Mouse (Mus musculus) myocyte (in vitro differentiated cells): ENCODE data around the gene Gm29735. TPM values are rescaled to one million over a fixed set of nuclear protein-coding genes. Genes with fewer than 3 reads are reported as not detected.
"Not testable (repeated sequence)": the region's sequence is repeated elsewhere in the genome, so short reads cannot be mapped to it uniquely, and the experiment has no call there.

Experiments
- H3K27me3 ChIP-seq: one replicate; pipeline ENCODE4 v1.6.1; 2011; ENCODE audit not compliant: control insufficient read depth, insufficient read depth, insufficient read length
- H3K36me3 ChIP-seq: one replicate; pipeline ENCODE4 v1.6.1; 2011; ENCODE audit not compliant: control insufficient read depth, insufficient read depth
- H3K4me2 ChIP-seq: one replicate; pipeline ENCODE4 v1.6.1; 2011; ENCODE audit warnings: low read depth, control low read depth
- H3K4me3 ChIP-seq: one replicate; pipeline ENCODE4 v1.5.1; 2011; ENCODE audit warnings: mild to moderate bottlenecking, control low read depth, moderate library complexity
- H3K79me2 ChIP-seq: one replicate; pipeline ENCODE4 v1.6.1; 2011; ENCODE audit not compliant: control insufficient read depth, insufficient read depth
- H3ac ChIP-seq: one replicate; pipeline ENCODE4 v1.6.1; 2011; ENCODE audit not compliant: control insufficient read depth, insufficient read length
- CEBPB ChIP-seq: IDR thresholded peaks from 2 replicates; pipeline ENCODE4 v1.6.1; 2011; ENCODE audit warnings: mild to moderate bottlenecking, moderate library complexity; ENCODE audit not compliant: poor library complexity, insufficient read depth, severe bottlenecking
- E2F4 ChIP-seq: IDR thresholded peaks from one replicate; pipeline ENCODE4 v1.6.1; 2011; ENCODE audit warnings: mild to moderate bottlenecking, control low read depth, moderate library complexity; ENCODE audit not compliant: insufficient read depth
- MAX ChIP-seq: IDR thresholded peaks from one replicate; pipeline ENCODE4 v1.6.1; 2011; ENCODE audit warnings: low read depth, mild to moderate bottlenecking, control low read depth
- MYOD1 ChIP-seq, 3 experiments: IDR thresholded peaks; one replicate each; pipeline ENCODE4 v1.6.1; 2011; ENCODE audit warnings: control low read depth in 2 of 3, low read depth in 2 of 3, mild to moderate bottlenecking in 2 of 3, moderate library complexity in 1 of 3; ENCODE audit not compliant: insufficient read length in 2 of 3, control insufficient read depth in 1 of 3
- MYOG ChIP-seq, 3 experiments: IDR thresholded peaks; one replicate each; pipeline ENCODE4 v1.6.1; 2011; ENCODE audit warnings: control low read depth in 2 of 3, low read depth in 2 of 3, mild to moderate bottlenecking in 2 of 3; ENCODE audit not compliant: insufficient read length in 2 of 3, control insufficient read depth in 1 of 3, insufficient read depth in 1 of 3
- POLR2A ChIP-seq: IDR thresholded peaks from one replicate; pipeline ENCODE4 v1.6.1; 2011; ENCODE audit warnings: low read depth, mild to moderate bottlenecking, control low read depth, moderate library complexity; ENCODE audit not compliant: insufficient read length
- POLR2AphosphoS2 ChIP-seq: IDR thresholded peaks from one replicate; pipeline ENCODE4 v1.6.1; 2011; ENCODE audit warnings: low read depth, control low read depth; ENCODE audit not compliant: insufficient read length
- REST ChIP-seq: IDR thresholded peaks from one replicate; pipeline ENCODE4 v1.6.1; 2011; ENCODE audit warnings: mild to moderate bottlenecking, control low read depth, moderate library complexity; ENCODE audit not compliant: insufficient read depth, insufficient read length
- SRF ChIP-seq: IDR thresholded peaks from one replicate; pipeline ENCODE4 v1.6.1; 2011; ENCODE audit warnings: low read depth; ENCODE audit not compliant: control insufficient read depth, insufficient read length
- TCF12 ChIP-seq: IDR thresholded peaks from one replicate; pipeline ENCODE4 v1.6.1; 2011; ENCODE audit warnings: mild to moderate bottlenecking, control low read depth; ENCODE audit not compliant: poor library complexity, insufficient read depth, severe bottlenecking
- TCF3 ChIP-seq: IDR thresholded peaks from one replicate; pipeline ENCODE4 v1.6.1; 2011; ENCODE audit warnings: low read depth, control low read depth; ENCODE audit not compliant: insufficient read length
- USF1 ChIP-seq: IDR thresholded peaks from one replicate; pipeline ENCODE4 v1.6.1; 2011; ENCODE audit warnings: low read depth, mild to moderate bottlenecking, control low read depth, moderate library complexity
- polyA plus RNA-seq: library from polyadenylated mRNA; unstranded; fragments of >200 nt; fragmentation: generic; extraction: Trizol; gene quantifications from one replicate; pipeline ENCODE4 v1.2.1, GENCODE M21; 2012; ENCODE audit warnings: missing spikeins

Gene Gm29735
- polyA plus RNA-seq, result not detected

DNA sequence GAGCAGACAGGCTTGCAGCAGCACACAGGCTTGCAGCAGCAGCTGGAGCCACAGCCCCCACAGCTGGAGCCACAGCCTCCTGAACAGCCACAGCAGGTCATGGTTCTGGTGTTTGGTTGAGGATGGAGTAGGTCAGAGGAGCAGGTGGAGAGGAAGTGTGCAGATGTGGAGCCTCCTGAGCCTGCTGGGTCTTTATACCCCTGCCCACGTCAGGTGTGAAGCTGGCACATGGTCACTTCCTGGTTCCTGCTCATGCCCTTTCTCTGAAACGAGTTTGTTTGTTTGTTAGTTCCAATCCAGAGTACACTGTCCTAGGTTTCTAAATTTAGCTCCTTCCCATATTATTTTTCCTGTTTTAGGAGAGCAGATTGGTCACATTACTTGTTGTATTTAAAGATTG is at the start of gene Gm29735:
TSS of gene Gm29735 (minus strand) at position 101 of the 400 bp plus-strand sequence.
- not testable (repeated sequence) for H3K36me3 ChIP-seq, H3K4me2 ChIP-seq, H3K4me3 ChIP-seq, H3ac ChIP-seq, H3K79me2 ChIP-seq
- peaks cover 25% of the 10 kb centered on the region for H3K27me3 ChIP-seq

DNA sequence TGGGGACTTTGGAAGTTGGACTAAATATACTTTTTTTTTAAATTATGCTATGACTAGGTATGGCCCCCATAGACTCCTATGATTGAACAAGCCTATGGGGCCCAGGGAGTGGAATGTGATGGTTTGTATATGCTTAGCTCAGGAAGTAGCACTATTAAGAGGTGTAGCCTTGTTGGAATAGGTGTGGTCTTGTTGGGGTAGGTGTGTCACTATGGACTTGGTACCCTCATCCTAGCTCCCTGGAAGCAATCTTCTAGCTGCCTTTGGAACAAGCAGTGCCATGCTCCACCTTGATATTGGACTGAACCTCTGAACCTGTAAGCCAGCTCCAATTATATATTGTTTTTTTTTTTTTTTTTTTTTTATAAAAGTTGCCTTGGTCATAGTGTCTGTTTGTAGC is 48.6 kb upstream of the Gm29735 start:
- no peak overlapping the region for H3K4me3 ChIP-seq
- peaks cover 2% of the 10 kb centered on the region for H3K27me3 ChIP-seq
- H3K79me2 ChIP-seq, result no peaks in the 10 kb centered on the region
- no peaks in the 10 kb centered on the region for H3K36me3 ChIP-seq
- no peak for TF ChIP-seq TCF3
- no peak for TF ChIP-seq POLR2AphosphoS2
- TF ChIP-seq POLR2A, result no peak
- no peak for TF ChIP-seq MYOD1 (IDR thresholded peaks at IDR 0.05; ENCODE audit: control insufficient read depth in 1 of 3, insufficient read length in 2 of 3, low read depth in 2 of 3)
- TF ChIP-seq SRF, result no peak
- no peak for TF ChIP-seq MYOG (IDR thresholded peaks at IDR 0.05; ENCODE audit: control insufficient read depth in 1 of 3, insufficient read depth in 1 of 3, insufficient read length in 2 of 3, low read depth in 2 of 3)
- no peak for TF ChIP-seq TCF12
- TF ChIP-seq USF1, result no peak
- no peak overlapping the region for H3K4me2 ChIP-seq
- no peak overlapping the region for H3ac ChIP-seq

DNA sequence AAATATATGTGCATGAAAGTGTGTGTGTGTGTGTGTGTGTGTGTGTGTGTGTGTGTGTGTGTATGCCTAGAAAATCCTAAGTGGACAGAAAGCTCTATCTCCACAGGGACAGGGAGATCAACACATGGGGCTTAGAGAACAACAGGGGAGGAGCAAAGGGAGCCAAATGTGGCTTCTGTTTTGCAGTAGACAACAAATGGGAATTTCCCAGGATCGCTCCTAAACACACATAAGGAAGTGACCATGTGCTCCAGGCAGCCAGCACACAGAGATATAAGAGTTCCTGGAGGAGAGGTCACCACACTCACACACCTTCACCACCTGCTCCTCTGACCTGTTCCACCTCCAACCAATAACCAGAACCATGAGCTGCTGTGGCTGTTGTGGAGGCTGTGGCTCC is 44.2 kb upstream of the Gm29735 start, which contains the start of gene Krtap5-3:
TSS of gene Krtap5-3 (plus strand) at position 301 of the 400 bp plus-strand sequence.
- TF ChIP-seq POLR2AphosphoS2, result no peak
- no peak for TF ChIP-seq MAX
- no peak for TF ChIP-seq MYOD1 (IDR thresholded peaks at IDR 0.05; ENCODE audit: control insufficient read depth in 1 of 3, insufficient read length in 2 of 3, low read depth in 2 of 3)
- H3K4me2 ChIP-seq, result no peak within 1 kb of the TSS

DNA sequence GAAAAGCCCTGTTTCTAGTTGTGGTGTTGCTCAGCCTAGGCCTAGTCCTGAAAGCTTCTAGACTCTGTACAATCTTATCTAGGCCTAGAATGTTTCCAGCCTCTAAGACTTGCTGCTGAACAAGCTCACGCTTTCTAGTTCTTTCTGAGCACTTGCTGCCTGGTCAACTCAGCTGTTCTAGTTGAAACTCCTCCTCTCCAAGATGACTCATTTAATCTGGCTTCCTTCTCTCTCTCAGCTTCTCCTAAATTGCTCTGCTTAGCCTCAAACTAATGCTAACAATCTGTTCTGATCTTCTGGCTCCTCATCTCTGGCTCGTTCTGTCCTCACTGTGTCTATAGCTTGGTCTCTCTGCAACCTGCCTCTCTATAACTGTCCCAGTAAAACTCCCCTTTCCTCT is 41.8 kb upstream of the Gm29735 start:
- Histone ChIP-seq H3K79me2 (no peaks in the 10 kb centered on the region), H3ac (no peak overlapping the region), H3K27me3 (peaks cover 4% of the 10 kb centered on the region), H3K4me2 (no peak overlapping the region), H3K4me3 (no peak overlapping the region), H3K36me3 (no peaks in the 10 kb centered on the region)
- TF ChIP-seq MYOD1 (IDR thresholded peaks at IDR 0.05; ENCODE audit: control insufficient read depth in 1 of 3, insufficient read length in 2 of 3, low read depth in 2 of 3) (no peak), POLR2AphosphoS2 (no peak), MYOG (IDR thresholded peaks at IDR 0.05; ENCODE audit: control insufficient read depth in 1 of 3, insufficient read depth in 1 of 3, insufficient read length in 2 of 3, low read depth in 2 of 3) (no peak), MAX (no peak), SRF (no peak), TCF3 (no peak), E2F4 (no peak), USF1 (no peak), REST (no peak), CEBPB (no peak), TCF12 (no peak), POLR2A (no peak)

More for the DNA sequence above, 44.2 kb upstream of the Gm29735 start, which contains the start of gene Krtap5-3:
- no peak within 1 kb of the TSS for H3ac ChIP-seq
- H3K27me3 ChIP-seq, result peaks cover 4% of the 10 kb centered on the region
- no peaks in the 10 kb centered on the region for H3K36me3 ChIP-seq
- no peak within 1 kb of the TSS for H3K4me3 ChIP-seq
- no peaks in the 10 kb centered on the region for H3K79me2 ChIP-seq

DNA sequence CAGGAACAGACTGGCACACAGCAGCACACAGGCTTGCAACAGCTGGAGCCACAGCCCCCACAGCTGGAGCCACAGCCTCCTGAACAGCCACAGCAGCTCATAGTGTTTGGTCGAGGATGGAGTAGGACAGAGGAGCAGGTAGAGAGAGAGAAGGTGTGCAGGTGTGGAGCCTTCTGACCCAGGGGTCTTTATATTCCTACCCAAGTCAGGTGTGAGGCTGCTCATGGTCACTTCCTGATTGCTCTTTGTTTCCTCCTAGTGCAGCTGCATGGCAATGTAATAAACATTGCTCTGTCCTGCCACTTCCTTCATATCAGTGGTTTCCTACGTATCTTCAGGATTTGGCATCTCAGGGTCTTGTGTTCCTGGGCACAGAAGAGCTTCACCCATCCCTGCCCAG is 33.4 kb upstream of the Gm29735 start, which contains the start of gene Gm10153:
TSS of gene Gm10153 (minus strand) at position 101 of the 400 bp plus-strand sequence.
- Histone ChIP-seq H3K4me2 (no peak within 1 kb of the TSS), H3K27me3 (peaks cover 10% of the 10 kb centered on the region), H3K79me2 (no peaks in the 10 kb centered on the region), H3ac (no peak within 1 kb of the TSS), H3K36me3 (no peaks in the 10 kb centered on the region), H3K4me3 (no peak within 1 kb of the TSS)
- no peak for TF ChIP-seq POLR2AphosphoS2
- no peak for TF ChIP-seq TCF3
- no peak for TF ChIP-seq TCF12
- no peak for TF ChIP-seq SRF
- no peak for TF ChIP-seq CEBPB
- no peak for TF ChIP-seq MYOG (IDR thresholded peaks at IDR 0.05; ENCODE audit: control insufficient read depth in 1 of 3, insufficient read depth in 1 of 3, insufficient read length in 2 of 3, low read depth in 2 of 3)
- no peak for TF ChIP-seq MYOD1 (IDR thresholded peaks at IDR 0.05; ENCODE audit: control insufficient read depth in 1 of 3, insufficient read length in 2 of 3, low read depth in 2 of 3)
- TF ChIP-seq E2F4, result no peak
- no peak for TF ChIP-seq REST
- no peak for TF ChIP-seq USF1
- TF ChIP-seq MAX, result no peak
- no peak for TF ChIP-seq POLR2A
